Mouse (Mus musculus) heart, postnatal 0 days (tissue): ENCODE results near the gene Fgfr2.

Source experiments
- CTCF ChIP-seq: IDR thresholded peaks from 2 replicates; pipeline ENCODE4 v1.5.1; 2016; ENCODE audit warnings: antibody characterized with exemption, control low read depth, low read depth
- EP300 ChIP-seq: IDR thresholded peaks from 2 replicates; pipeline ENCODE4 v1.6.1; 2016; ENCODE audit warnings: antibody characterized with exemption, low read depth

DNA sequence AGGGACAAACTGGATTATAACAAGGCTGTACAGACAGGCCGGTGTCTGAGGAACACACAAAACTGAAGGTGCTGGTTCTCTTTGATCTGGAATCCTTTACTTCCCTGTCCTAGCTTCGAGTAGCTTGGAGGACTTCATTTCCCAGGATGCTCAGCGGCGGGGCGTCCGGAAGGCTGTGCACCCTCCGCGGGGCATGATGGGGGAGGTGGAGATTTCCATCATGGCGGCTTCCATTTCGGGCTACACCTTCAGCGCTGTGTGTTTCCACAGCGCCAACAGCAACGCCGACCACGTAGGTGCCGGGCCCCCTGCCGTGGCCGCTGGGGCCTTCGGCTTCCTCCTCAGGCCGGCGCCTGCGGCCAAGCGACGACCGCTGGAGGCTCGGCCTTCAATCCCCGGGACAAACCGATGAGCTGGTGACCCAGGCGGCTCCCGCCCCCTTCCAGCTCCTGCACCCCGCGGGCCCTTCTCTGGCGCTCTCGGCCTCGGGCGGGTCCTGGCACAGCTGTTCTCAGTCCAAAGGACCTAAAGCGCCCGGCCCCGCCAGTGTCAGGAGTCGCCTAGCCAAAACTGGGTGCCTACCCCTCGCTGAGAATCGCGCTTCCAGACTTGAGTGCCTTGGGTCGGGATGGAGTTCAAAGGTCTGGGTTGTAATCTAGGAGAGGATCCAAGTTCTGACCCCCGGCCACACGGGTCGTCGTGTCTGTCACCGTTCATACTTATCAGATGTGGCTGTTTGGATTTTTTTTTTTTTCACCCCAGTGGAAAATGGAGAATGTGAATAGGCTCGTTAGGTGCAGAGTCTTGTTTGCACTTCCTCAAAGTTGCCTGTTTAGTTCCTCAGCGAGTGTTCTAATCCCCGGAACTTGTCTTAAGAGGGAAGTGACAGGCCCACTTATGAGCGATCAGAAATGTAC, 263.9 kb downstream of the Fgfr2 start, which contains the start of gene Abraxas2:
- TF ChIP-seq CTCF (no peak), EP300 (no peak)
